Mouse (Mus musculus): ENCODE data around the gene Vsig10l. TPM values are rescaled to one million over a fixed set of nuclear protein-coding genes. Genes with fewer than 3 reads are reported as not detected.

Vsig10l gene
- 2.7 and 3.1 TPM in 2 replicates for polyA plus RNA-seq (2012; rRNA removed)

GRCm38 (mm10) chr7:43462851-43463250, at the start of gene Vsig10l:
Gene Vsig10l, plus strand, starts transcription at chr7:43463151.
- no peak for DNase-seq (ENCODE audit: low spot score)

GRCm38 (mm10) chr7:43417298-43417697, 45.7 kb upstream of the Vsig10l start:
- no peak for DNase-seq (ENCODE audit: low spot score)

GRCm38 (mm10) chr7:43422995-43423617, 39.8 kb upstream of the Vsig10l start:
- DNase-seq (ENCODE audit: low spot score) = peak; percentile 76

GRCm38 (mm10) chr7:43423991-43424625, 38.8 kb upstream of the Vsig10l start:
- DNase-seq (ENCODE audit: low spot score) = no peak

- no peak for DNase-seq (ENCODE audit: low spot score)
These were observed 35.5 kb upstream of the Vsig10l start, which contains the start of gene Lim2 for GRCm38 (mm10) chr7:43427406-43427805. Gene Lim2, plus strand, starts transcription at chr7:43427670.

GRCm38 (mm10) chr7:43429500-43429899, 33.5 kb upstream of the Vsig10l start:
- no peak for DNase-seq (ENCODE audit: low spot score)

GRCm38 (mm10) chr7:43432891-43433290, 30.1 kb upstream of the Vsig10l start:
- DNase-seq (ENCODE audit: low spot score) = no peak

GRCm38 (mm10) chr7:43434676-43435075, 28.3 kb upstream of the Vsig10l start:
- no peak for DNase-seq (ENCODE audit: low spot score)

- DNase-seq (ENCODE audit: low spot score) = no peak
These were observed 26.4 kb upstream of the Vsig10l start, which contains the start of gene Nkg7 for GRCm38 (mm10) chr7:43436341-43437255. Gene Nkg7, plus strand, starts transcription at chr7:43437073.

- DNase-seq (ENCODE audit: low spot score) = no peak
These were observed 24.3 kb upstream of the Vsig10l start for GRCm38 (mm10) chr7:43438611-43439010.

- no peak for DNase-seq (ENCODE audit: low spot score)
These were observed 22.5 kb upstream of the Vsig10l start, which contains the start of gene Cldnd2 for GRCm38 (mm10) chr7:43440482-43440881. Gene Cldnd2, plus strand, starts transcription at chr7:43440782.

- no peak for DNase-seq (ENCODE audit: low spot score)
These were observed 21.9 kb upstream of the Vsig10l start for GRCm38 (mm10) chr7:43441071-43441470.

GRCm38 (mm10) chr7:43442684-43443083, 20.3 kb upstream of the Vsig10l start:
- no peak for DNase-seq (ENCODE audit: low spot score)

GRCm38 (mm10) chr7:43443126-43443916, 19.6 kb upstream of the Vsig10l start:
- peak; percentile 70 for DNase-seq (ENCODE audit: low spot score)

- DNase-seq (ENCODE audit: low spot score) = peak; percentile 82
These were observed 19.0 kb upstream of the Vsig10l start, which contains the start of the genes Etfb and Gm45233 for GRCm38 (mm10) chr7:43443917-43444293. Gene Etfb, plus strand, starts transcription at chr7:43444083. Gene Gm45233, plus strand, starts transcription at chr7:43444128.

GRCm38 (mm10) chr7:43447801-43448200, 15.2 kb upstream of the Vsig10l start:
- no peak for DNase-seq (ENCODE audit: low spot score)

- no peak for DNase-seq (ENCODE audit: low spot score)
These were observed 14.7 kb upstream of the Vsig10l start for GRCm38 (mm10) chr7:43448246-43448645.

- no peak for DNase-seq (ENCODE audit: low spot score)
These were observed 13.1 kb upstream of the Vsig10l start for GRCm38 (mm10) chr7:43449811-43450210.

- DNase-seq (ENCODE audit: low spot score) = no peak
These were observed 11.2 kb upstream of the Vsig10l start for GRCm38 (mm10) chr7:43451726-43452125.

- DNase-seq (ENCODE audit: low spot score) = no peak
These were observed 10.3 kb upstream of the Vsig10l start for GRCm38 (mm10) chr7:43452609-43453008.

Measured in urinary bladder, adult 2 months (tissue).